ENCODE assay signal across 8 mouse cellular contexts in the genomic region with DNA sequence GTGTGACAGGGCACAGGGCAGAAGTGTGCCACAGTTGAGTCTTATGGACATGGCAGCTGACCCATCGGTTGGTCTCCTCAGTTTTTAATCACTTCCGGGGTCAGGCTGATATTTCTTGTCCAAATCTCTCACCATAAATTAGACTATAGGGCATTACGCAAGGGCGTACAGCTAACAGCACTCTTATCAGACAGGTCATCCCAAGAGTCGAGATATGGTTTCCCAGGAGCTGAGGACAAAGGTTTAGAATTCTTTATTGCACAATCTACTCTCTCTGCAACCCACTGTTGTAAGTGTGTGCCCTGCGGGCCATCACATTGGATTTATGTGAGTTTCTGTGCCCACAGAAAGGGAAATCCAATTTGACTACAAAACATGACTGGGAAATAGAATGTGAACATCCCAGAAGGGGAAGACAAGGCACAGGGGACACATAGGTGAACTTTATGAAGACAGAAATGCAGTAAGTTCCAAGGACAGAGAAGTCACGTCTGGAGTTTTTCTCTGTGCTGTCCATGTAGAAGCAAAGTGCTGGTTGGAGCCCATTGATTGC. TPM values are rescaled to one million over a fixed set of nuclear protein-coding genes. Genes with fewer than 3 reads are reported as not detected.
DNase-seq lines count a peak whose midpoint lies in the region; ATAC-seq and TF ChIP-seq lines count a peak whose summit lies in the region.

No protein-coding gene starts in this region.

- no peak for ATAC-seq in hindbrain, embryonic 12.5 days (ENCODE audit: low FRiP score)
- no peak for ATAC-seq in hindbrain, embryonic 11.5 days (ENCODE audit: low FRiP score)
- peak; percentile 24 for ATAC-seq in granulocyte monocyte progenitor cell, adult 5-6 weeks (replicated peaks; ENCODE audit: poor library complexity, severe bottlenecking)
- peak; percentile 4 for ATAC-seq in megakaryocyte progenitor cell, adult 5-6 weeks (replicated peaks; ENCODE audit: poor library complexity)

- intact Hi-C loops in left cerebral cortex, adult 2 months (cut with DNase I): no loop called here

- no peaks in the 10 kb centered on the region; the same call in 1 of the 2 replicates for H3K79me2 ChIP-seq in MEL (ENCODE audit: control insufficient read depth, insufficient read depth, low read length, poor library complexity)

- H3K36me3 ChIP-seq in hindbrain, embryonic 12.5 days: no peaks in the 10 kb centered on the region
- H3K36me3 ChIP-seq in hindbrain, embryonic 11.5 days (ENCODE audit: control insufficient read depth, insufficient read depth, low read length): no peaks in the 10 kb centered on the region
- peaks cover 0 to 10% of the 10 kb centered on the region in 2 experiments; a peak in 2 of 4 replicates for H3K36me3 ChIP-seq in MEL (ENCODE audit: control insufficient read depth in 1 of 2, insufficient read depth in 2 of 2, low read length in 2 of 2)

- no peak for TF ChIP-seq POLR2A in MEL (IDR thresholded peaks at IDR 0.05; ENCODE audit: control insufficient read depth in 1 of 2, insufficient read depth in 1 of 2, low read depth in 1 of 2, low read length in 2 of 2, poor library complexity in 1 of 2)

- TF ChIP-seq RAD21 in MEL (IDR thresholded peaks at IDR 0.05; ENCODE audit: low read depth, low read length): no peak

- no peak for DNase-seq in hindbrain, embryonic 11.5 days (ENCODE audit: low spot score)
- no peak for DNase-seq in MEL (ENCODE audit: low read depth, low spot score)
- DNase-seq in embryo, embryonic 11 days: no peak
- no peak for DNase-seq in left cerebral cortex, adult 2 months (ENCODE audit: extremely low spot score in 1 of 2, low spot score in 2 of 2)
- no peak for DNase-seq in kidney, postnatal 25 days

- 93% methylated on average over 7 of the region's 7 CpGs for WGBS in hindbrain, embryonic 12.5 days
- 91% methylated on average over 7 of the region's 7 CpGs for WGBS in hindbrain, embryonic 11.5 days

- no peak for TF ChIP-seq CTCF in MEL (IDR thresholded peaks at IDR 0.05 in 2 of 3, conservative IDR thresholded peaks at IDR 0.05 in 1 of 3; ENCODE audit: control insufficient read depth in 1 of 3, insufficient read depth in 1 of 3, low read depth in 2 of 3, low read length in 3 of 3, poor library complexity in 1 of 3, severe bottlenecking in 1 of 3)
- TF ChIP-seq CTCF in left cerebral cortex, adult 2 months (IDR thresholded peaks at IDR 0.05): no peak

- no peaks in the 10 kb centered on the region for H3K9me3 ChIP-seq in hindbrain, embryonic 12.5 days (replicated peaks)
- H3K9me3 ChIP-seq in hindbrain, embryonic 11.5 days (ENCODE audit: control insufficient read depth, low read length): no peaks in the 10 kb centered on the region
- H3K9me3 ChIP-seq in MEL (replicated peaks; ENCODE audit: insufficient read depth, low read length): no peaks in the 10 kb centered on the region

- peak in 1 of 2 experiments; percentile 34; a peak in 2 of 4 replicates for TF ChIP-seq EP300 in MEL (IDR thresholded peaks at IDR 0.05; ENCODE audit: low read depth in 1 of 2, low read length in 2 of 2)

- no peak overlapping the region for H3K27ac ChIP-seq in hindbrain, embryonic 12.5 days
- H3K27ac ChIP-seq in hindbrain, embryonic 11.5 days (ENCODE audit: low read depth, low read length): no peak overlapping the region
- peak overlapping the region; percentile 95 for H3K27ac ChIP-seq in MEL (ENCODE audit: control insufficient read depth, low read depth, low read length)
- H3K27ac ChIP-seq in left cerebral cortex, adult 2 months: no peak overlapping the region

- H3K27me3 ChIP-seq in hindbrain, embryonic 12.5 days: no peaks in the 10 kb centered on the region
- no peaks in the 10 kb centered on the region for H3K27me3 ChIP-seq in hindbrain, embryonic 11.5 days (ENCODE audit: control insufficient read depth, insufficient read depth, low read length)
- H3K27me3 ChIP-seq in MEL (ENCODE audit: control insufficient read depth in 1 of 2, insufficient read depth in 2 of 2, low read length in 2 of 2): no peaks in the 10 kb centered on the region

- peak overlapping the region; percentile 55; the same call in 1 of the 2 replicates for H3K4me2 ChIP-seq in hindbrain, embryonic 12.5 days (replicated peaks)
- no peak overlapping the region for H3K4me2 ChIP-seq in hindbrain, embryonic 11.5 days (replicated peaks; ENCODE audit: low read depth, low read length)

- H3K9ac ChIP-seq in hindbrain, embryonic 12.5 days: no peak overlapping the region
- no peak overlapping the region for H3K9ac ChIP-seq in hindbrain, embryonic 11.5 days (ENCODE audit: low read depth, low read length)
- H3K9ac ChIP-seq in MEL (ENCODE audit: control insufficient read depth, low read depth, low read length, poor library complexity, severe bottlenecking): peak overlapping the region; percentile 52

- no peak overlapping the region for H3K4me3 ChIP-seq in hindbrain, embryonic 12.5 days
- no peak overlapping the region for H3K4me3 ChIP-seq in hindbrain, embryonic 11.5 days (ENCODE audit: low read depth, low read length)
- 0 out of 4 replicates have a peak overlapping the region, but pooled peaks of 1 of the 2 experiments have one; percentile 6 for H3K4me3 ChIP-seq in MEL (ENCODE audit: control insufficient read depth in 1 of 2, insufficient read depth in 1 of 2, low read depth in 2 of 2, low read length in 2 of 2)
- no peak overlapping the region for H3K4me3 ChIP-seq in left cerebral cortex, adult 2 months

- H3K4me1 ChIP-seq in hindbrain, embryonic 12.5 days: peaks cover 5% of the 10 kb centered on the region
- no peaks in the 10 kb centered on the region; the same call in 1 of the 2 replicates for H3K4me1 ChIP-seq in hindbrain, embryonic 11.5 days (replicated peaks; ENCODE audit: control insufficient read depth, insufficient read depth, low read length)
- peaks cover 3 to 18% of the 10 kb centered on the region in 2 experiments; a peak in 3 of 4 replicates for H3K4me1 ChIP-seq in MEL (ENCODE audit: control insufficient read depth in 1 of 2, insufficient read depth in 2 of 2, low read length in 2 of 2)

TF ChIP-seq in MEL, 35 proteins besides CTCF, POLR2A, EP300 and RAD21:
- TF ChIP-seq BHLHE40 (IDR thresholded peaks at IDR 0.05; ENCODE audit: borderline replicate concordance, low read depth, low read length) (no peak), ETS1 (IDR thresholded peaks at IDR 0.05; ENCODE audit: low read depth, low read length) (peak; percentile 56; the same call in 1 of the 2 replicates), GATA1 (IDR thresholded peaks at IDR 0.05; ENCODE audit: low read depth, low read length) (peak; percentile 68)

RNA-seq across cellular contexts. Expression of a gene that starts 23.8 kb away (rescaled TPM):
- polyA plus RNA-seq in hindbrain, embryonic 12.5 days (2016; fragmentation: Nextera tagmentation; extraction: Ambion mirVana): 702 and 781 TPM in 2 replicates
- polyA plus RNA-seq in hindbrain, embryonic 11.5 days (2014; fragmentation: Nextera tagmentation; extraction: Ambion mirVana): 987 and 1,009 TPM in 2 replicates
- 380 and 494 TPM in 2 replicates for total RNA-seq in MEL (2012; rRNA removed)
- polyA plus RNA-seq in MEL (2012; ENCODE audit: insufficient read depth in 1 of 2, insufficient read length in 2 of 2, low read depth in 1 of 2, low replicate concordance in 2 of 2, missing spikeins in 1 of 2): 1,000 to 10,000 TPM in 1 of 2 experiments, 100 to 1,000 TPM in 1; 474 to 1,094 TPM
- total RNA-seq in granulocyte monocyte progenitor cell, adult 5-6 weeks (2014; fragmentation: Nextera tagmentation): 616 and 651 TPM in 2 replicates
- total RNA-seq in granulocyte monocyte progenitor cell, adult 5-6 weeks (2017): 639 and 762 TPM in 2 replicates
- total RNA-seq in megakaryocyte progenitor cell, adult 5-6 weeks (2015): 577 and 581 TPM in 2 replicates
- 672 and 752 TPM in 2 replicates for total RNA-seq in megakaryocyte progenitor cell, adult 5-6 weeks (2017)
- total RNA-seq in left cerebral cortex, adult 2 months (2021): 100 to 1,000 TPM; 411 TPM

RNA-seq across cellular contexts. Expression of a gene that starts 53.2 kb away (rescaled TPM):
- polyA plus RNA-seq in hindbrain, embryonic 12.5 days (2016; fragmentation: Nextera tagmentation; extraction: Ambion mirVana): 25.7 and 28.2 TPM in 2 replicates
- polyA plus RNA-seq in hindbrain, embryonic 11.5 days (2014; fragmentation: Nextera tagmentation; extraction: Ambion mirVana): 23.3 and 27.6 TPM in 2 replicates
- total RNA-seq in MEL (2012; rRNA removed): 15.0 and 16.7 TPM in 2 replicates
- 10 to 100 TPM; 19.9 to 23.9 TPM for polyA plus RNA-seq in MEL (2012; ENCODE audit: insufficient read depth in 1 of 2, insufficient read length in 2 of 2, low read depth in 1 of 2, low replicate concordance in 2 of 2, missing spikeins in 1 of 2)
- total RNA-seq in granulocyte monocyte progenitor cell, adult 5-6 weeks (2014; fragmentation: Nextera tagmentation): 66.1 and 76.1 TPM in 2 replicates
- total RNA-seq in granulocyte monocyte progenitor cell, adult 5-6 weeks (2017): 65.8 and 68.6 TPM in 2 replicates
- total RNA-seq in megakaryocyte progenitor cell, adult 5-6 weeks (2015): 60.8 and 67.9 TPM in 2 replicates
- total RNA-seq in megakaryocyte progenitor cell, adult 5-6 weeks (2017): 52.8 and 58.4 TPM in 2 replicates
- 100 to 1,000 TPM; 107 to 120 TPM for total RNA-seq in left cerebral cortex, adult 2 months (2021)

Comparison
In these comparisons a context has a peak if more than half of its experiments do, and no peak if none do; other contexts are left out.
1. ATAC-seq: peak in granulocyte monocyte progenitor cell, adult 5-6 weeks (single experiment) and megakaryocyte progenitor cell, adult 5-6 weeks (single experiment); none in hindbrain, embryonic 12.5 days (single experiment) and hindbrain, embryonic 11.5 days (single experiment).